Mouse (Mus musculus): Measurements from ENCODE around the gene Actn4.

- TF ChIP-seq CTCF (IDR thresholded peaks at IDR 0.05; ENCODE audit: borderline replicate concordance, insufficient read depth, low read depth, low read length) (no peak), POLR2A (IDR thresholded peaks at IDR 0.05; ENCODE audit: borderline replicate concordance, insufficient read depth, low read length) (no peak)
These were observed 67.2 kb downstream of the Actn4 start for GRCm38 (mm10) chr7:28894942-28895341.

All from cerebellum, adult 2 months (tissue).